16 mouse cellular contexts compared by ENCODE assay signal in the genomic region with DNA sequence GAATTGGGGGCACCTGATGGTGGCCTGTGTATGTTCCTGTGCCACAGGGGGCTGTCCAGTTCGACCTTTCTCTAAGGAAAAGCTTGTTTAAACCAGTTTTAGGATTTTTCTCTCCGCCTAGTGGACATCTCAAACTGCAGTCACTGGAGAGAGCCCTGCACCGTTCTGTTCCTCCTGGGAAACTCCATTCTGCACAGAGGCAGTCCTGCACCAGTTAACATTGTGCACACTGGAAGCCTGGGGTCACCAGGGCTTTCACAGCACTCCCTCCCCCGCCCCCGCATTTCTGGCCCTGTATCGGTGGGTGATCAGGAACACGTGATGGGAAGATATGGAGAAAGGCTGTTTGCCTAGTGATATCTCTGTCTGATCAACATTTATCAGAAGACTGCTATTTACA.
DNase-seq lines count a peak whose midpoint lies in the region; ATAC-seq and TF ChIP-seq lines count a peak whose summit lies in the region.
"Had no signal": no experiment of that assay in that cellular context is flagged by ENCODE, and none has a peak within 500 bp of the region (broad histone marks: within the 10 kb centered on the region; RNA-seq: fewer than 3 reads in every experiment).

No protein-coding gene starts in this region.

- 0 out of 2 replicates have a peak, but pooled peaks have one; percentile 16 for ATAC-seq in embryonic facial prominence, embryonic 11.5 days (replicated peaks; ENCODE audit: insufficient number of reproducible peaks, low FRiP score, low TSS enrichment, low read depth)
- 0 out of 2 replicates have a peak, but pooled peaks have one; percentile 27 for ATAC-seq in intestine, embryonic 14.5 days (replicated peaks; ENCODE audit: low FRiP score, low TSS enrichment, low read depth)
- ATAC-seq in intestine, postnatal 0 days: no peak
- peak; percentile 53; the same call in 1 of the 2 replicates for ATAC-seq in lung, embryonic 14.5 days (ENCODE audit: insufficient read depth)

- H3K27ac ChIP-seq in embryonic facial prominence, embryonic 11.5 days (replicated peaks; ENCODE audit: low read depth, low read length): no peak overlapping the region
- H3K27ac ChIP-seq in embryonic facial prominence, embryonic 10.5 days (replicated peaks): no peak overlapping the region; the same call in 1 of the 2 replicates
- H3K27ac ChIP-seq in intestine, embryonic 14.5 days (ENCODE audit: low read depth): no peak overlapping the region
- no peak overlapping the region for H3K27ac ChIP-seq in intestine, postnatal 0 days (ENCODE audit: low read depth, low read length)
- no peak overlapping the region for H3K27ac ChIP-seq in lung, embryonic 14.5 days (ENCODE audit: low read depth)
- H3K27ac ChIP-seq: embryonic facial prominence, embryonic 12.5 days; hindbrain, embryonic 14.5 days; limb, embryonic 15.5 days; liver, embryonic 14.5 days; lung, embryonic 15.5 days; midbrain, embryonic 10.5 days had no signal

- no peaks in the 10 kb centered on the region for H3K9me3 ChIP-seq in embryonic facial prominence, embryonic 11.5 days (replicated peaks; ENCODE audit: control insufficient read depth, low read length)
- H3K9me3 ChIP-seq in embryonic facial prominence, embryonic 10.5 days: no peaks in the 10 kb centered on the region
- H3K9me3 ChIP-seq in intestine, embryonic 14.5 days (ENCODE audit: control insufficient read depth, low read length): no peaks in the 10 kb centered on the region
- H3K9me3 ChIP-seq in intestine, postnatal 0 days (ENCODE audit: control insufficient read depth): no peaks in the 10 kb centered on the region
- H3K9me3 ChIP-seq in lung, embryonic 14.5 days (ENCODE audit: low read depth, low read length): no peaks in the 10 kb centered on the region
- no peaks in the 10 kb centered on the region for H3K9me3 ChIP-seq in E14TG2a.4 (ENCODE audit: low read length)
- H3K9me3 ChIP-seq: limb, embryonic 15.5 days; lung, embryonic 15.5 days; midbrain, embryonic 10.5 days had no signal

- TF ChIP-seq CTCF in intestine, postnatal 0 days (IDR thresholded peaks at IDR 0.05; ENCODE audit: low read depth): no peak
- TF ChIP-seq CTCF in lung, embryonic 14.5 days (IDR thresholded peaks at IDR 0.05; ENCODE audit: low read depth): no peak
- no peak for TF ChIP-seq CTCF in E14TG2a.4 (conservative IDR thresholded peaks at IDR 0.05; ENCODE audit: low read length)

- H3K27me3 ChIP-seq in embryonic facial prominence, embryonic 11.5 days (ENCODE audit: control insufficient read depth, insufficient read depth, low read length): no peaks in the 10 kb centered on the region
- no peaks in the 10 kb centered on the region for H3K27me3 ChIP-seq in embryonic facial prominence, embryonic 10.5 days (replicated peaks; ENCODE audit: low read depth, poor library complexity, severe bottlenecking)
- no peaks in the 10 kb centered on the region for H3K27me3 ChIP-seq in intestine, embryonic 14.5 days (replicated peaks; ENCODE audit: control insufficient read depth, insufficient read depth, low read length)
- no peaks in the 10 kb centered on the region for H3K27me3 ChIP-seq in intestine, postnatal 0 days (replicated peaks; ENCODE audit: control insufficient read depth, insufficient read depth, low read length)
- H3K27me3 ChIP-seq in lung, embryonic 14.5 days (ENCODE audit: insufficient read depth, low read length): no peaks in the 10 kb centered on the region
- no peaks in the 10 kb centered on the region for H3K27me3 ChIP-seq in E14TG2a.4 (ENCODE audit: insufficient read depth, low read length)
- H3K27me3 ChIP-seq: embryonic facial prominence, embryonic 12.5 days; limb, embryonic 15.5 days; lung, embryonic 15.5 days had no signal

- no peaks in the 10 kb centered on the region for H3K36me3 ChIP-seq in embryonic facial prominence, embryonic 11.5 days (replicated peaks; ENCODE audit: control insufficient read depth, insufficient read depth, low read depth, low read length)
- H3K36me3 ChIP-seq in embryonic facial prominence, embryonic 10.5 days (replicated peaks): no peaks in the 10 kb centered on the region
- H3K36me3 ChIP-seq in intestine, embryonic 14.5 days (ENCODE audit: control insufficient read depth, insufficient read depth, low read length): no peaks in the 10 kb centered on the region
- no peaks in the 10 kb centered on the region for H3K36me3 ChIP-seq in intestine, postnatal 0 days (ENCODE audit: control insufficient read depth, insufficient read depth)
- no peaks in the 10 kb centered on the region for H3K36me3 ChIP-seq in lung, embryonic 14.5 days (ENCODE audit: insufficient read depth)
- H3K36me3 ChIP-seq in E14TG2a.4 (ENCODE audit: insufficient read depth, low read length): no peaks in the 10 kb centered on the region
- H3K36me3 ChIP-seq: embryonic facial prominence, embryonic 12.5 days; limb, embryonic 15.5 days; lung, embryonic 15.5 days; midbrain, embryonic 10.5 days had no signal

- no peak overlapping the region for H3K9ac ChIP-seq in embryonic facial prominence, embryonic 11.5 days (replicated peaks; ENCODE audit: low read length)
- H3K9ac ChIP-seq in intestine, embryonic 14.5 days (ENCODE audit: low read length): no peak overlapping the region
- H3K9ac ChIP-seq in intestine, postnatal 0 days (ENCODE audit: low read depth, low read length): no peak overlapping the region
- no peak overlapping the region for H3K9ac ChIP-seq in lung, embryonic 14.5 days
- H3K9ac ChIP-seq: embryonic facial prominence, embryonic 12.5 days; hindbrain, embryonic 14.5 days; limb, embryonic 15.5 days; liver, embryonic 14.5 days; lung, embryonic 15.5 days had no signal

- 66% methylated on average over 7 of the region's 7 CpGs for WGBS in embryonic facial prominence, embryonic 11.5 days
- 68% methylated on average over 7 of the region's 7 CpGs for WGBS in embryonic facial prominence, embryonic 10.5 days
- WGBS in intestine, embryonic 14.5 days: 51% methylated on average over 7 of the region's 7 CpGs
- 45% methylated on average over 7 of the region's 7 CpGs for WGBS in intestine, postnatal 0 days
- 37% methylated on average over 7 of the region's 7 CpGs for WGBS in lung, embryonic 14.5 days

- H3K4me1 ChIP-seq in embryonic facial prominence, embryonic 11.5 days (ENCODE audit: control insufficient read depth, insufficient read depth, low read length): no peaks in the 10 kb centered on the region
- peaks cover 21% of the 10 kb centered on the region for H3K4me1 ChIP-seq in embryonic facial prominence, embryonic 10.5 days
- H3K4me1 ChIP-seq in intestine, embryonic 14.5 days (replicated peaks; ENCODE audit: control insufficient read depth, insufficient read depth, low read length): no peaks in the 10 kb centered on the region
- H3K4me1 ChIP-seq in intestine, postnatal 0 days (replicated peaks; ENCODE audit: control insufficient read depth, insufficient read depth, low read length): no peaks in the 10 kb centered on the region
- H3K4me1 ChIP-seq in lung, embryonic 14.5 days (ENCODE audit: insufficient read depth): no peaks in the 10 kb centered on the region
- H3K4me1 ChIP-seq in E14TG2a.4 (replicated peaks; ENCODE audit: low read depth, low read length): peaks cover 7% of the 10 kb centered on the region
- H3K4me1 ChIP-seq: limb, embryonic 15.5 days; lung, embryonic 15.5 days had no signal

- no peak for DNase-seq in embryonic facial prominence, embryonic 11.5 days (ENCODE audit: low spot score)
- no peak for DNase-seq in embryonic facial prominence, embryonic 10.5 days (ENCODE audit: low spot score)
- DNase-seq in intestine, embryonic 14.5 days (ENCODE audit: low spot score): no peak
- no peak for DNase-seq in lung, embryonic 14.5 days
- no peak for DNase-seq in lung, postnatal 36 days
- DNase-seq in frontal cortex, postnatal 36 days (ENCODE audit: low spot score in 2 of 2): no peak

- no peak overlapping the region for H3K4me2 ChIP-seq in embryonic facial prominence, embryonic 11.5 days (ENCODE audit: low read depth, low read length)
- no peak overlapping the region for H3K4me2 ChIP-seq in intestine, embryonic 14.5 days (ENCODE audit: low read length)
- no peak overlapping the region for H3K4me2 ChIP-seq in intestine, postnatal 0 days (replicated peaks; ENCODE audit: low read depth)
- H3K4me2 ChIP-seq in lung, embryonic 14.5 days: no peak overlapping the region
- H3K4me2 ChIP-seq: embryonic facial prominence, embryonic 12.5 days; heart, embryonic 11.5 days; hindbrain, embryonic 14.5 days; limb, embryonic 15.5 days; lung, embryonic 15.5 days had no signal

- H3K4me3 ChIP-seq in embryonic facial prominence, embryonic 11.5 days (ENCODE audit: low read depth, low read length): no peak overlapping the region
- no peak overlapping the region for H3K4me3 ChIP-seq in embryonic facial prominence, embryonic 10.5 days
- H3K4me3 ChIP-seq in intestine, embryonic 14.5 days (ENCODE audit: low read depth, low read length): no peak overlapping the region
- no peak overlapping the region for H3K4me3 ChIP-seq in intestine, postnatal 0 days (ENCODE audit: low read depth, low read length)
- H3K4me3 ChIP-seq in lung, embryonic 14.5 days (ENCODE audit: low read depth, low read length): no peak overlapping the region
- peak overlapping the region; percentile 54 for H3K4me3 ChIP-seq in E14TG2a.4 (replicated peaks; ENCODE audit: low read length)
- H3K4me3 ChIP-seq: embryonic facial prominence, embryonic 12.5 days; erythroblast, embryonic 14.5 days; limb, embryonic 15.5 days; lung, embryonic 15.5 days; midbrain, embryonic 10.5 days had no signal
